Mouse (Mus musculus) spleen, postnatal 4 days (tissue): ENCODE data around the gene Rorb.

Experiments
- DNase-seq, 2 experiments: peaks; one replicate each; pipeline ENCODE4 v3.0.0; 2022; ENCODE audit warnings: low spot score in 2 of 2

Rorb gene

GRCm38 (mm10) chr19:19033974-19034373, 77.0 kb downstream of the Rorb start:
- DNase-seq: no peak

GRCm38 (mm10) chr19:19005144-19005543, 105.9 kb downstream of the Rorb start:
- no peak for DNase-seq

- no peak for DNase-seq
Measured at GRCm38 (mm10) chr19:19004023-19004656, 106.9 kb downstream of the Rorb start.

- no peak for DNase-seq
Measured at GRCm38 (mm10) chr19:18998966-18999365, 112.0 kb downstream of the Rorb start.

GRCm38 (mm10) chr19:18997711-18998110, 113.3 kb downstream of the Rorb start:
- DNase-seq: no peak

- DNase-seq: peak in 1 of 2 experiments; percentile 38
Measured at GRCm38 (mm10) chr19:18979996-18980395, 131.0 kb downstream of the Rorb start.

- DNase-seq: peak in 1 of 2 experiments; percentile 23
Measured at GRCm38 (mm10) chr19:18974796-18975660, 136.0 kb downstream of the Rorb start.

- DNase-seq: peak in 1 of 2 experiments; percentile 21
Measured at GRCm38 (mm10) chr19:18969386-18969785, 141.6 kb downstream of the Rorb start.

GRCm38 (mm10) chr19:18967307-18967706, 143.7 kb downstream of the Rorb start:
- no peak for DNase-seq

- no peak for DNase-seq
Measured at GRCm38 (mm10) chr19:18959862-18960261, 151.1 kb downstream of the Rorb start.

- DNase-seq: no peak
Measured at GRCm38 (mm10) chr19:18952806-18953205, 158.2 kb downstream of the Rorb start.

- DNase-seq: no peak
Measured at GRCm38 (mm10) chr19:18947193-18947592, 163.8 kb downstream of the Rorb start.

- no peak for DNase-seq
Measured at GRCm38 (mm10) chr19:18945265-18945664, 165.7 kb downstream of the Rorb start.

GRCm38 (mm10) chr19:18941391-18941790, 169.6 kb downstream of the Rorb start:
- DNase-seq: no peak

- DNase-seq: no peak
Measured at GRCm38 (mm10) chr19:18911755-18912340, 199.1 kb downstream of the Rorb start.

- DNase-seq: no peak
Measured at GRCm38 (mm10) chr19:18909641-18910040, 201.4 kb downstream of the Rorb start.

GRCm38 (mm10) chr19:18905511-18905910, 205.5 kb downstream of the Rorb start:
- DNase-seq: no peak

- DNase-seq: no peak
Measured at GRCm38 (mm10) chr19:18902694-18903067, 208.3 kb downstream of the Rorb start.

GRCm38 (mm10) chr19:18902041-18902693, 208.8 kb downstream of the Rorb start:
- no peak for DNase-seq

GRCm38 (mm10) chr19:18898238-18898637, 212.8 kb downstream of the Rorb start:
- DNase-seq: no peak

GRCm38 (mm10) chr19:18890216-18890615, 220.8 kb downstream of the Rorb start:
- DNase-seq: no peak

GRCm38 (mm10) chr19:18889632-18890031, 221.4 kb downstream of the Rorb start:
- DNase-seq: no peak
